Mouse (Mus musculus): ENCODE data around the gene Glt8d1.

DNA sequence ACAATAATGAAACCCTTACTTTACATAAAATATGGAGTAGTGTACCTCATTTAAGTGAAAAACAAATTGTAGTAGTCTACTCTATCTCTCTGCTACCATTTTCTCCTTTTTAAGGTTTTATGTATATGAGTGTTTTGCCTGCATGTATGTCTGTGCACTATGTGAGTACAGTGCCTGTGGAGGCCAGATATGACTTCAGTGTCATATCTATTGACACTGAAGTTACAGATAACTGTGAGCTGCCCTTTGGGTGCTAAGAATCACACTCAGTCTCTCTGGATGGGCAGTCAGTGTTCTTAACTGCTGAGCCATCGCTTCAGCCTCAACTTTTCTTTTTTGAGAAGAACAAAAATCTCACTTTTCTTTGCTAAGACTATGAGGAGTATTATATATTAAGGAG is 44.6 kb downstream of the Glt8d1 start:
- TF ChIP-seq CTCF (IDR thresholded peaks at IDR 0.05; ENCODE audit: low read depth) = no peak
- no peak for TF ChIP-seq EP300 (optimal IDR thresholded peaks at IDR 0.05)
